Mouse (Mus musculus) kidney, adult 2 months (tissue): Measurements from ENCODE around the gene Slc52a3.

Experiments used
- CTCF ChIP-seq: fragments of 200-500 bp; conservative IDR thresholded peaks from 2 replicates; pipeline ENCODE4 v1.5.1; 2011; ENCODE audit warnings: low read depth, mild to moderate bottlenecking, control low read depth, low read length, moderate library complexity, mixed read lengths; ENCODE audit not compliant: insufficient read depth, insufficient read length
- POLR2A ChIP-seq: fragments of 200-500 bp; IDR thresholded peaks from one replicate; pipeline ENCODE4 v1.6.1; 2011; ENCODE audit warnings: low read depth, low read length, control low read depth

- no peak for TF ChIP-seq CTCF
- TF ChIP-seq POLR2A: no peak
Measured at GRCm38 (mm10) chr2:151959274-151959673, 37.0 kb upstream of the Slc52a3 start.
